Comparison of ENCODE assay signal across 31 mouse cellular contexts in genomic region chr14:119781111-119781510, GRCm38 (mm10).
DNase-seq lines count a peak whose midpoint lies in the region; ATAC-seq and TF ChIP-seq lines count a peak whose summit lies in the region.
"Had no signal": no experiment of that assay in that cellular context is flagged by ENCODE, and none has a peak within 500 bp of the region (broad histone marks: within the 10 kb centered on the region; RNA-seq: fewer than 3 reads in every experiment).

No protein-coding gene starts in this region.

- DNase-seq in layer of hippocampus, adult 8-10 months (ENCODE audit: low spot score in 2 of 2): peak; percentile 52 to 67
- peak; percentile 50 for DNase-seq in telencephalon, adult 2 months (ENCODE audit: low read depth, low spot score)
- no peak for DNase-seq in heart, embryonic 10.5 days (ENCODE audit: low spot score)
- DNase-seq in B cell, adult 2 months: no peak
- DNase-seq: adrenal gland, adult 2 months; adrenal gland, postnatal 36 days; cerebellum, adult 11 months; cerebellum, adult 9-10 months; cerebellum, postnatal 36 days; embryo, embryonic 11 days; heart, adult 2 months; heart, postnatal 14 days; kidney, adult 9 months; kidney, postnatal 14 days; left cerebral cortex, postnatal 4 days; lung, adult 18-20 months; right cerebral cortex, postnatal 25 days; thymus, postnatal 14 days had no signal

- no peaks in the 10 kb centered on the region for H3K9me3 ChIP-seq in intestine, embryonic 15.5 days
- H3K9me3 ChIP-seq in intestine, postnatal 0 days (ENCODE audit: control insufficient read depth): no peaks in the 10 kb centered on the region
- H3K9me3 ChIP-seq in forebrain, embryonic 16.5 days (ENCODE audit: control insufficient read depth, low read length): no peaks in the 10 kb centered on the region
- H3K9me3 ChIP-seq in heart, embryonic 10.5 days: no peaks in the 10 kb centered on the region
- H3K9me3 ChIP-seq: embryonic facial prominence, embryonic 12.5 days; hindbrain, embryonic 10.5 days; liver, embryonic 12.5 days; midbrain, embryonic 15.5 days; neural tube, embryonic 15.5 days; stomach, embryonic 15.5 days had no signal

- no peak overlapping the region for H3K27ac ChIP-seq in intestine, embryonic 15.5 days
- H3K27ac ChIP-seq in intestine, postnatal 0 days (ENCODE audit: low read depth, low read length): no peak overlapping the region
- H3K27ac ChIP-seq in forebrain, embryonic 16.5 days (ENCODE audit: low read length): no peak overlapping the region
- H3K27ac ChIP-seq in heart, embryonic 10.5 days: no peak overlapping the region
- H3K27ac ChIP-seq: embryonic facial prominence, embryonic 12.5 days; heart, adult 2 months; hindbrain, embryonic 10.5 days; hindbrain, postnatal 0 days; liver, embryonic 12.5 days; macrophage; neural tube, embryonic 15.5 days; stomach, embryonic 15.5 days had no signal

- no peaks in the 10 kb centered on the region for H3K4me1 ChIP-seq in intestine, embryonic 15.5 days (replicated peaks)
- no peaks in the 10 kb centered on the region for H3K4me1 ChIP-seq in intestine, postnatal 0 days (replicated peaks; ENCODE audit: control insufficient read depth, insufficient read depth, low read length)
- H3K4me1 ChIP-seq in forebrain, embryonic 16.5 days (replicated peaks; ENCODE audit: control insufficient read depth, insufficient read depth, low read length): no peaks in the 10 kb centered on the region
- no peaks in the 10 kb centered on the region for H3K4me1 ChIP-seq in heart, embryonic 10.5 days
- H3K4me1 ChIP-seq: embryonic facial prominence, embryonic 12.5 days; hindbrain, embryonic 10.5 days; liver, embryonic 12.5 days; midbrain, embryonic 15.5 days; neural tube, embryonic 15.5 days; stomach, embryonic 15.5 days had no signal

- H3K36me3 ChIP-seq in intestine, embryonic 15.5 days: no peaks in the 10 kb centered on the region
- H3K36me3 ChIP-seq in intestine, postnatal 0 days (ENCODE audit: control insufficient read depth, insufficient read depth): no peaks in the 10 kb centered on the region
- no peaks in the 10 kb centered on the region for H3K36me3 ChIP-seq in forebrain, embryonic 16.5 days (ENCODE audit: control insufficient read depth, insufficient read depth)
- H3K36me3 ChIP-seq in heart, embryonic 10.5 days: no peaks in the 10 kb centered on the region
- H3K36me3 ChIP-seq: embryonic facial prominence, embryonic 12.5 days; hindbrain, embryonic 10.5 days; liver, embryonic 12.5 days; midbrain, embryonic 15.5 days; neural tube, embryonic 15.5 days; stomach, embryonic 15.5 days had no signal

- no peak overlapping the region for H3K4me3 ChIP-seq in intestine, embryonic 15.5 days (replicated peaks)
- no peak overlapping the region for H3K4me3 ChIP-seq in intestine, postnatal 0 days (ENCODE audit: low read depth, low read length)
- H3K4me3 ChIP-seq in forebrain, embryonic 16.5 days (replicated peaks; ENCODE audit: low read length): no peak overlapping the region
- no peak overlapping the region for H3K4me3 ChIP-seq in heart, embryonic 10.5 days
- H3K4me3 ChIP-seq: embryonic facial prominence, embryonic 12.5 days; heart, adult 2 months; hindbrain, embryonic 10.5 days; liver, embryonic 12.5 days; midbrain, embryonic 15.5 days; neural tube, embryonic 15.5 days; stomach, embryonic 15.5 days had no signal

- no peak overlapping the region for H3K4me2 ChIP-seq in intestine, embryonic 15.5 days (replicated peaks)
- no peak overlapping the region for H3K4me2 ChIP-seq in intestine, postnatal 0 days (replicated peaks; ENCODE audit: low read depth)
- no peak overlapping the region for H3K4me2 ChIP-seq in forebrain, embryonic 16.5 days (ENCODE audit: low read length)
- H3K4me2 ChIP-seq: embryonic facial prominence, embryonic 12.5 days; liver, embryonic 12.5 days; midbrain, embryonic 15.5 days; neural tube, embryonic 15.5 days; stomach, embryonic 15.5 days had no signal

- no peak overlapping the region for H3K9ac ChIP-seq in intestine, embryonic 15.5 days
- no peak overlapping the region for H3K9ac ChIP-seq in intestine, postnatal 0 days (ENCODE audit: low read depth, low read length)
- H3K9ac ChIP-seq in forebrain, embryonic 16.5 days (replicated peaks; ENCODE audit: low read depth, low read length): no peak overlapping the region
- H3K9ac ChIP-seq: embryonic facial prominence, embryonic 12.5 days; liver, embryonic 12.5 days; midbrain, embryonic 15.5 days; neural tube, embryonic 15.5 days; stomach, embryonic 15.5 days had no signal

- H3K27me3 ChIP-seq in intestine, embryonic 15.5 days (replicated peaks): no peaks in the 10 kb centered on the region
- H3K27me3 ChIP-seq in intestine, postnatal 0 days (replicated peaks; ENCODE audit: control insufficient read depth, insufficient read depth, low read length): no peaks in the 10 kb centered on the region
- H3K27me3 ChIP-seq in forebrain, embryonic 16.5 days (replicated peaks; ENCODE audit: control insufficient read depth, insufficient read depth, low read length): no peaks in the 10 kb centered on the region
- H3K27me3 ChIP-seq in heart, embryonic 10.5 days (ENCODE audit: insufficient read depth, poor library complexity, severe bottlenecking): no peaks in the 10 kb centered on the region
- H3K27me3 ChIP-seq: embryonic facial prominence, embryonic 12.5 days; liver, embryonic 12.5 days; midbrain, embryonic 15.5 days; neural tube, embryonic 15.5 days; stomach, embryonic 15.5 days had no signal

- whole genome bisulfite sequencing in intestine, embryonic 15.5 days: 92% methylated on average over 1 of the region's 1 CpGs
- WGBS in intestine, postnatal 0 days: 80% methylated on average over 1 of the region's 1 CpGs
- WGBS in forebrain, embryonic 16.5 days: 90% methylated on average over 1 of the region's 1 CpGs
- 84% methylated on average over 1 of the region's 1 CpGs for WGBS in heart, embryonic 10.5 days

- ATAC-seq in intestine, embryonic 15.5 days: 0 out of 2 replicates have a peak, but pooled peaks have one; percentile 23
- no peak for ATAC-seq in intestine, postnatal 0 days
- peak; percentile 68 for ATAC-seq in forebrain, embryonic 16.5 days
- ATAC-seq: hindbrain, postnatal 0 days; intestine, embryonic 16.5 days; liver, embryonic 12.5 days; lung, postnatal 0 days; midbrain, embryonic 15.5 days had no signal

- no peak for TF ChIP-seq CTCF in intestine, postnatal 0 days (IDR thresholded peaks at IDR 0.05; ENCODE audit: low read depth)

Comparison
In these comparisons a context has a peak if more than half of its experiments do, and no peak if none do; other contexts are left out.
1. DNase-seq: peak in layer of hippocampus, adult 8-10 months (2 of 2) and telencephalon, adult 2 months (single experiment); none in heart, embryonic 10.5 days (single experiment) and B cell, adult 2 months (0 of 2).